Mouse (Mus musculus): ENCODE data around the gene Lclat1.

DNA sequence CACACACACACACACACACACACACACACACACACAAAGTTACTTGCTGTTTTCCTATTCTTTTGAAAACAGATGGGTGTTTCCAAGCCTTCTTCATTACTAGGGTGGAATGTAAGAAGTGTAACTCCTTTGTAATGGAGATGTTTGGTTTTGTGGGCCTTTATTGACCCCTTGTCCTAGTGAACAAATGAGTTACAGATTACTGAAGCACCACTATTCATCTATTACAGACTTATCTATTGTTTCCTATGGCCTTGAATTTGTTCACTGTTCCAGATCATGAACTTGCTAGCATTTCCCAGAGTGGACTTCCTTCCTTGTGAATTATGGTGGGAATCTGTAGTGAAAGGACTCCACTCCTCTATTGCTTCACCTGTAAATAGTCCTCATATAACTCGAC lies 48.8 kb downstream of the Lclat1 start:
- TF ChIP-seq MAX (IDR thresholded peaks at IDR 0.05; ENCODE audit: low read depth) (no peak), POLR2A (IDR thresholded peaks at IDR 0.05; ENCODE audit: insufficient read length, low read depth) (no peak), REST (IDR thresholded peaks at IDR 0.05; ENCODE audit: insufficient read depth, insufficient read length) (no peak), MYOD1 (IDR thresholded peaks at IDR 0.05; ENCODE audit: control insufficient read depth in 1 of 3, insufficient read length in 2 of 3, low read depth in 2 of 3) (no peak), TCF3 (IDR thresholded peaks at IDR 0.05; ENCODE audit: insufficient read length, low read depth) (no peak), POLR2AphosphoS2 (IDR thresholded peaks at IDR 0.05; ENCODE audit: insufficient read length, low read depth) (no peak), TCF12 (IDR thresholded peaks at IDR 0.05; ENCODE audit: insufficient read depth, poor library complexity, severe bottlenecking) (no peak), MYOG (IDR thresholded peaks at IDR 0.05; ENCODE audit: control insufficient read depth in 1 of 3, insufficient read depth in 1 of 3, insufficient read length in 2 of 3, low read depth in 2 of 3) (no peak), E2F4 (IDR thresholded peaks at IDR 0.05; ENCODE audit: insufficient read depth) (no peak), USF1 (IDR thresholded peaks at IDR 0.05; ENCODE audit: low read depth) (no peak), CEBPB (IDR thresholded peaks at IDR 0.05; ENCODE audit: insufficient read depth, poor library complexity, severe bottlenecking) (no peak), SRF (IDR thresholded peaks at IDR 0.05; ENCODE audit: control insufficient read depth, insufficient read length, low read depth) (no peak)
